Mouse (Mus musculus): ENCODE measurements at regions not wholly inside any gene's neighbourhood (a gene's known extent, or its start where the extent isn't known, plus 50 kb on each side); places are given as distances from the start of the nearest gene placed in this dataset.

DNA sequence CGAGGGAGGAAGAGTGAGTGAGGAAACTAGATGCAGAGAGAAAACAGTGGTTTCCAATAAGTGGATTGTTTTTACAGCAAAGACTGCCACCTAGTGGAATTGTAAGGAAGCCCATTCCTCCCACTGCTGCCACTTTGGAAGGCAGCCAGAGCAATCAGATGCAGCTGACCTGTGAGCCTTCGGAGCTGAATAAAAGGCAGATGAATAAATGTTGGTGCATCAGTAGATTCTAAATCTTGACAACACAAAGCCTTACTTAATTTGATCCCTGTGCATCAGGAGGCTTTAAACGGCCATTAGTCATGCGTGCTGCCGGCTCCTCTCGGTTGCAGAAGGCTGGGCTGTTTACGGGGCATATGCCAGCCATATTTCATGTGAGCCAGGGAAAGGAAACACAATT lies 128.2 kb upstream of the Aco1 start:
- Histone ChIP-seq H3K27ac (replicated peaks; ENCODE audit: low read depth, low read length) (no peak overlapping the region), H3K36me3 (ENCODE audit: control insufficient read depth, insufficient read depth, low read length) (no peaks in the 10 kb centered on the region), H3K4me1 (ENCODE audit: control insufficient read depth, insufficient read depth, low read length) (no peaks in the 10 kb centered on the region), H3K4me2 (ENCODE audit: low read depth, low read length) (peak overlapping the region; percentile 3; the same call in 1 of the 2 replicates), H3K4me3 (ENCODE audit: low read depth, low read length) (no peak overlapping the region), H3K9me3 (ENCODE audit: control insufficient read depth, low read length) (no peaks in the 10 kb centered on the region), H3K9ac (ENCODE audit: low read depth, low read length) (no peak overlapping the region), H3K27me3 (replicated peaks; ENCODE audit: control insufficient read depth, insufficient read depth, low read length) (no peaks in the 10 kb centered on the region; the same call in 1 of the 2 replicates)
- 46% methylated on average over 7 of the region's 7 CpGs for WGBS
- DNase-seq (ENCODE audit: low spot score) = peak; percentile 83
- ATAC-seq (ENCODE audit: low read depth) = peak; percentile 68

DNA sequence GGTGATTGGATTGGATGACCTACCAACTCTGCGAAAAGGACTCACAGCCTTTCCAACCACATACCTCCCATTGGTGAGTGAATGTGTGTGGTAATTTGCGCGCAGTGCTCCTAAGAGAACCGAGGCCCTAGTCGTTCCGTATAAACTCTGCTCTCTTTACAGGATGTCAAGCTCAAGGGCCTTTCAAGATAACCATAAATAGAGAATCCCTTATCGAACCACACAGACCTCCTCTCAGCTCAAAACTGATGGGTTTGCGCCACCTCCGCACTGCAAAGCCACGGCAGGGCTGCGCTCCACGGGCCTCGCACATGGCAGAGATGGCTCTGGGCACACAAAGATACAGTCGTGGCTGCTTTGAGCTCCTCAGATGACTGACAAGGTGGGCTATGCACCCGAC lies 126.0 kb upstream of the Aco1 start:
- DNase-seq (ENCODE audit: low spot score) (no peak), ATAC-seq (ENCODE audit: low read depth) (no peak)
- H3K4me3 ChIP-seq (ENCODE audit: low read depth, low read length) = no peak overlapping the region
- H3K27me3 ChIP-seq (replicated peaks; ENCODE audit: control insufficient read depth, insufficient read depth, low read length) = no peaks in the 10 kb centered on the region; the same call in 1 of the 2 replicates
- no peak overlapping the region for H3K9ac ChIP-seq (ENCODE audit: low read depth, low read length)
- no peaks in the 10 kb centered on the region for H3K9me3 ChIP-seq (ENCODE audit: control insufficient read depth, low read length)
- WGBS = 87% methylated on average over 15 of the region's 15 CpGs
- H3K4me1 ChIP-seq (ENCODE audit: control insufficient read depth, insufficient read depth, low read length) = no peaks in the 10 kb centered on the region
- no peak overlapping the region for H3K27ac ChIP-seq (replicated peaks; ENCODE audit: low read depth, low read length)
- H3K4me2 ChIP-seq (ENCODE audit: low read depth, low read length) = no peak overlapping the region
- no peaks in the 10 kb centered on the region for H3K36me3 ChIP-seq (ENCODE audit: control insufficient read depth, insufficient read depth, low read length)

DNA sequence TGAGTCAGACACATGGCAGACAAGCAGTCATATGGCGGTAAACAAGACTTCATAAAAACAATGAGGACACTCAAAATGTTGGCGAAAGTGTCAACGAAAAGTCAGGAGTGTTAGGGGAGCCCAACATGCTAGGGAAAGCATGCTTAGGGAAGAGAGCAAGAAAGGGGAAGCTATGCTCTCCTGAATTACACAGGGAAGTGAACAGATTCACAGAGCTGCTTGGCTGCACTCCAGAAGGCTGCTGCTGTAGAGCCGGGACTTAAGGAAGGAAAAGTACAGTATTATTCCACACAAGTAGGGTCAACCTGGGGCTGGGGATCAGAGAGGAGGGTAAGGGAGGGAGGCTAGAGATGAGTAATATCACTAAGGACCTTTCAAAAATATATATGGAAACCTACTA lies 124.7 kb upstream of the Aco1 start:
- DNase-seq (ENCODE audit: low spot score) = peak; percentile 47

GRCm38 (mm10) chr4:40031361-40031760 lies 111.5 kb upstream of the Aco1 start:
- DNase-seq (ENCODE audit: low spot score) (no peak), ATAC-seq (ENCODE audit: low read depth) (no peak)
- H3K4me1 ChIP-seq (ENCODE audit: control insufficient read depth, insufficient read depth, low read length) = no peaks in the 10 kb centered on the region
- no peak overlapping the region for H3K27ac ChIP-seq (replicated peaks; ENCODE audit: low read depth, low read length)
- 75% methylated on average over 1 of the region's 1 CpGs for WGBS
- no peaks in the 10 kb centered on the region for H3K36me3 ChIP-seq (ENCODE audit: control insufficient read depth, insufficient read depth, low read length)
- H3K9ac ChIP-seq (ENCODE audit: low read depth, low read length) = no peak overlapping the region
- H3K4me2 ChIP-seq (ENCODE audit: low read depth, low read length) = no peak overlapping the region
- no peak overlapping the region for H3K4me3 ChIP-seq (ENCODE audit: low read depth, low read length)
- H3K9me3 ChIP-seq (ENCODE audit: control insufficient read depth, low read length) = no peaks in the 10 kb centered on the region
- H3K27me3 ChIP-seq (replicated peaks; ENCODE audit: control insufficient read depth, insufficient read depth, low read length) = no peaks in the 10 kb centered on the region

More for the DNA sequence above, 124.7 kb upstream of the Aco1 start:
- Histone ChIP-seq H3K4me1 (ENCODE audit: control insufficient read depth, insufficient read depth, low read length) (no peaks in the 10 kb centered on the region), H3K27ac (replicated peaks; ENCODE audit: low read depth, low read length) (no peak overlapping the region), H3K9me3 (ENCODE audit: control insufficient read depth, low read length) (no peaks in the 10 kb centered on the region), H3K4me2 (ENCODE audit: low read depth, low read length) (no peak overlapping the region), H3K4me3 (ENCODE audit: low read depth, low read length) (no peak overlapping the region), H3K9ac (ENCODE audit: low read depth, low read length) (no peak overlapping the region), H3K27me3 (replicated peaks; ENCODE audit: control insufficient read depth, insufficient read depth, low read length) (no peaks in the 10 kb centered on the region; the same call in 1 of the 2 replicates), H3K36me3 (ENCODE audit: control insufficient read depth, insufficient read depth, low read length) (no peaks in the 10 kb centered on the region)
- 74% methylated on average over 4 of the region's 4 CpGs for WGBS
- ATAC-seq (ENCODE audit: low read depth) = no peak

DNA sequence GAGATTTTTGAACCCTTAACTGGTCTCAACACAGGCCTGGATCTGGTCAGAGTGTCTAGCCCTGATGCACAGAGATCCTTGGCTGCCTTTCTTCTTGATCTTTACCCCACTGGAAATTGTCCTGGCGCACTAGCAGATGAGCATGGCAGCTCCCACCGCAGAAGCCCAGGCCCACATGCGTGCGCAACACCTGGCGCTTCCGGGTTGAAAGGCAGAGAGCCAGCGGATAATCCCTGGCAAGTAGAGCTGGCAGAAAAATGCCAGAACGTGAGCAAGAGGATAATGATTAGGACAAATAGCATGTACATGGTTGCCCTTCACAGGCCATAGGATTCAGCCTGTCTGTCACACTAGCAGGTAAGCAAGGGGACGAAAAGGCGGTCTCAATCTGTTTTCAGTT lies 95.0 kb upstream of the Aco1 start:
- Histone ChIP-seq H3K27ac (replicated peaks; ENCODE audit: low read depth, low read length) (no peak overlapping the region), H3K36me3 (ENCODE audit: control insufficient read depth, insufficient read depth, low read length) (no peaks in the 10 kb centered on the region), H3K4me2 (ENCODE audit: low read depth, low read length) (no peak overlapping the region), H3K4me3 (ENCODE audit: low read depth, low read length) (no peak overlapping the region), H3K9ac (ENCODE audit: low read depth, low read length) (no peak overlapping the region), H3K9me3 (ENCODE audit: control insufficient read depth, low read length) (no peaks in the 10 kb centered on the region), H3K27me3 (replicated peaks; ENCODE audit: control insufficient read depth, insufficient read depth, low read length) (no peaks in the 10 kb centered on the region), H3K4me1 (ENCODE audit: control insufficient read depth, insufficient read depth, low read length) (no peaks in the 10 kb centered on the region)
- WGBS = 93% methylated on average over 10 of the region's 10 CpGs
- DNase-seq (ENCODE audit: low spot score) (no peak), ATAC-seq (ENCODE audit: low read depth) (no peak)

DNA sequence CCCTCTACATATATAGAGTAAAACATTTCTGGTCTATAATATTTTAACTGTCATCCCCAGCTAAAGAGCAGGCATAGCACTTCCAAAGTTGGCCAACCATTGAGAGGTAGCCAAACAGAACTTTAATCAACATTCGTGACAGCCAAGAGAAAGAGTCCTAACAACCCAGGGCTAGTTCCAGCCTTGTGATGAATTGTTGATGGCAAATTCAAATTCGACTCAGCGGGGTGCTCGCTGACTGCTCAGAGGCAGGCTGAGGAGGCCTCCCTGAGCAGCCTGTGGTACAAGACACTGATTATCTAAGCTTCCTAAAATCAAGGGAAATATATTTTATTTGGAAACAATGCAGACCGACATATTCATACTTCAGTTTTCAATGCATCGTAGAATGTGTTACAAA lies 93.8 kb upstream of the Aco1 start:
- H3K4me2 ChIP-seq (ENCODE audit: low read depth, low read length) = no peak overlapping the region
- no peaks in the 10 kb centered on the region for H3K4me1 ChIP-seq (ENCODE audit: control insufficient read depth, insufficient read depth, low read length)
- no peak for DNase-seq (ENCODE audit: low spot score)
- no peaks in the 10 kb centered on the region for H3K36me3 ChIP-seq (ENCODE audit: control insufficient read depth, insufficient read depth, low read length)
- no peaks in the 10 kb centered on the region for H3K27me3 ChIP-seq (replicated peaks; ENCODE audit: control insufficient read depth, insufficient read depth, low read length)
- no peak overlapping the region for H3K27ac ChIP-seq (replicated peaks; ENCODE audit: low read depth, low read length)
- H3K9ac ChIP-seq (ENCODE audit: low read depth, low read length) = no peak overlapping the region
- ATAC-seq (ENCODE audit: low read depth) = no peak
- H3K9me3 ChIP-seq (ENCODE audit: control insufficient read depth, low read length) = no peaks in the 10 kb centered on the region
- 74% methylated on average over 6 of the region's 6 CpGs for WGBS
- H3K4me3 ChIP-seq (ENCODE audit: low read depth, low read length) = no peak overlapping the region

- DNase-seq (ENCODE audit: low spot score) = no peak
- H3K9ac ChIP-seq (ENCODE audit: low read depth, low read length) = no peak overlapping the region
- no peak overlapping the region for H3K4me3 ChIP-seq (ENCODE audit: low read depth, low read length)
- H3K4me1 ChIP-seq (ENCODE audit: control insufficient read depth, insufficient read depth, low read length) = no peaks in the 10 kb centered on the region
- no peaks in the 10 kb centered on the region for H3K36me3 ChIP-seq (ENCODE audit: control insufficient read depth, insufficient read depth, low read length)
- H3K9me3 ChIP-seq (ENCODE audit: control insufficient read depth, low read length) = no peaks in the 10 kb centered on the region
- no peaks in the 10 kb centered on the region for H3K27me3 ChIP-seq (replicated peaks; ENCODE audit: control insufficient read depth, insufficient read depth, low read length)
- no peak overlapping the region for H3K27ac ChIP-seq (replicated peaks; ENCODE audit: low read depth, low read length)
- no peak overlapping the region for H3K4me2 ChIP-seq (ENCODE audit: low read depth, low read length)
- WGBS = 82% methylated on average over 4 of the region's 4 CpGs
- ATAC-seq (ENCODE audit: low read depth) = no peak
These were observed 91.0 kb upstream of the Aco1 start for GRCm38 (mm10) chr4:40051848-40052247.

GRCm38 (mm10) chr4:40053391-40053790 lies 89.5 kb upstream of the Aco1 start:
- H3K27ac ChIP-seq (replicated peaks; ENCODE audit: low read depth, low read length) = no peak overlapping the region
- no peak overlapping the region for H3K9ac ChIP-seq (ENCODE audit: low read depth, low read length)
- H3K9me3 ChIP-seq (ENCODE audit: control insufficient read depth, low read length) = no peaks in the 10 kb centered on the region
- no peak for ATAC-seq (ENCODE audit: low read depth)
- DNase-seq (ENCODE audit: low spot score) = no peak
- H3K27me3 ChIP-seq (replicated peaks; ENCODE audit: control insufficient read depth, insufficient read depth, low read length) = no peaks in the 10 kb centered on the region
- 78% methylated on average over 2 of the region's 2 CpGs for WGBS
- H3K4me1 ChIP-seq (ENCODE audit: control insufficient read depth, insufficient read depth, low read length) = no peaks in the 10 kb centered on the region
- no peak overlapping the region for H3K4me3 ChIP-seq (ENCODE audit: low read depth, low read length)
- H3K4me2 ChIP-seq (ENCODE audit: low read depth, low read length) = no peak overlapping the region
- no peaks in the 10 kb centered on the region for H3K36me3 ChIP-seq (ENCODE audit: control insufficient read depth, insufficient read depth, low read length)

DNA sequence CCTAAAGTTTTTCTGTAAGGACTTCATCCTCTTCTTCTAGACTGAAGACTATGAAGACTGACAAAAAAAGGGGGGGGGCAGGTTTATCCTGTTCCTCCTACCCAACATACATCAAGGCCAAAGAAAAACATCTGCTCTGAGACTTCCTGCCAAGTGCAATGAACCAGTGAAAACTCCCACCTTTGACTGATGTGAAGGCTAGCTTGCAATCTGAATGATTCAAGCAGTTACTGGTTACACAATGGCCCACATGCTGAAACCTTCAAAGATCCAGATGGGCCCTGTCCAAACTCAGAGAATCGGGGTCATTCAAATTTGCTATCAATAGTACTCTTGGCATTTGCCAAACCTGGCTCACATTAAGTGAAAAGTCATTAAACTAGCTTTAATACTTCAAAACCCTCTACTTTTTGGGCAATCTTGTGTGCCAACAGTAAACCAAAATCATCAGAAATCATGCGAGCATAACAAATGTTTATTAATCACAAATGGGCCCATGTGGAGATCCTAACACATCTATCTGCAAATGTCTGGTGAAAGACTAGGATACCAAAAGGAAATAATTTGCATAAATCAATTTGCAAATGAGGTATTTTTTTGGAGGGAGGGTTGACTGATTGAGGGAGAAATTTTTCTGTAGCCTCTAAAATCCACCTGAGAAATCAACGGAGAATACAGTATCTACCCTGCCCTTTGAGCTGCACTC lies 79.0 kb upstream of the Aco1 start:
- ATAC-seq (ENCODE audit: low read depth) (no peak), DNase-seq (ENCODE audit: low spot score) (no peak)
- no peaks in the 10 kb centered on the region for H3K4me1 ChIP-seq (ENCODE audit: control insufficient read depth, insufficient read depth, low read length)
- no peak overlapping the region for H3K9ac ChIP-seq (ENCODE audit: low read depth, low read length)
- no peaks in the 10 kb centered on the region for H3K36me3 ChIP-seq (ENCODE audit: control insufficient read depth, insufficient read depth, low read length)
- no peaks in the 10 kb centered on the region for H3K9me3 ChIP-seq (ENCODE audit: control insufficient read depth, low read length)
- 67% methylated on average over 3 of the region's 3 CpGs for WGBS
- H3K4me2 ChIP-seq (ENCODE audit: low read depth, low read length) = no peak overlapping the region
- no peak overlapping the region for H3K27ac ChIP-seq (replicated peaks; ENCODE audit: low read depth, low read length)
- no peak overlapping the region for H3K4me3 ChIP-seq (ENCODE audit: low read depth, low read length)
- H3K27me3 ChIP-seq (replicated peaks; ENCODE audit: control insufficient read depth, insufficient read depth, low read length) = no peaks in the 10 kb centered on the region
